8 mouse cellular contexts compared by ENCODE assay signal in genomic region chr1:180116525-180116924, GRCm38 (mm10).
DNase-seq lines count a peak whose midpoint lies in the region; ATAC-seq and TF ChIP-seq lines count a peak whose summit lies in the region.

No protein-coding gene starts in this region.

- ATAC-seq in megakaryocyte-erythroid progenitor cell, adult 5-6 weeks (replicated peaks; ENCODE audit: low FRiP score, low TSS enrichment, poor library complexity, severe bottlenecking) = peak; percentile 63; the same call in 1 of the 2 replicates
- no peak for ATAC-seq in megakaryocyte, adult 5-6 weeks (ENCODE audit: poor library complexity, severe bottlenecking)

- peak; percentile 18 for DNase-seq in adrenal gland, postnatal 10 days
- no peak for DNase-seq in adrenal gland, adult 8-10 months
- DNase-seq in layer of hippocampus, adult 2 months (ENCODE audit: low spot score in 2 of 2) = no peak
- no peak for DNase-seq in layer of hippocampus, postnatal 14 days (ENCODE audit: low spot score in 2 of 2)
- peak; percentile 2 for DNase-seq in c-Kit-negative CD71-positive TER-119-positive erythroid progenitor cells, embryonic 14.5 days (ENCODE audit: low read depth, low spot score)
- DNase-seq in gastrocnemius, adult 8-10 months (ENCODE audit: low spot score in 2 of 2) = no peak

- peak; percentile 69 for TF ChIP-seq CTCF in layer of hippocampus, adult 2 months (conservative IDR thresholded peaks at IDR 0.05)

- no peak overlapping the region for H3K27ac ChIP-seq in layer of hippocampus, adult 2 months

- no peak overlapping the region for H3K4me3 ChIP-seq in layer of hippocampus, adult 2 months

Comparison
In these comparisons a context has a peak if more than half of its experiments do, and no peak if none do; other contexts are left out.
1. DNase-seq: peak in adrenal gland, postnatal 10 days (single experiment) and c-Kit-negative CD71-positive TER-119-positive erythroid progenitor cells, embryonic 14.5 days (single experiment); none in adrenal gland, adult 8-10 months (single experiment), layer of hippocampus, adult 2 months (0 of 2), layer of hippocampus, postnatal 14 days (0 of 2) and gastrocnemius, adult 8-10 months (0 of 2).